Mouse (Mus musculus): Measurements from ENCODE around the gene Kcnj15. TPM values are rescaled to one million over a fixed set of nuclear protein-coding genes. Genes with fewer than 3 reads are reported as not detected.

The Kcnj15 gene
- polyA plus RNA-seq, 1 experiment: 0.22 TPM

DNA sequence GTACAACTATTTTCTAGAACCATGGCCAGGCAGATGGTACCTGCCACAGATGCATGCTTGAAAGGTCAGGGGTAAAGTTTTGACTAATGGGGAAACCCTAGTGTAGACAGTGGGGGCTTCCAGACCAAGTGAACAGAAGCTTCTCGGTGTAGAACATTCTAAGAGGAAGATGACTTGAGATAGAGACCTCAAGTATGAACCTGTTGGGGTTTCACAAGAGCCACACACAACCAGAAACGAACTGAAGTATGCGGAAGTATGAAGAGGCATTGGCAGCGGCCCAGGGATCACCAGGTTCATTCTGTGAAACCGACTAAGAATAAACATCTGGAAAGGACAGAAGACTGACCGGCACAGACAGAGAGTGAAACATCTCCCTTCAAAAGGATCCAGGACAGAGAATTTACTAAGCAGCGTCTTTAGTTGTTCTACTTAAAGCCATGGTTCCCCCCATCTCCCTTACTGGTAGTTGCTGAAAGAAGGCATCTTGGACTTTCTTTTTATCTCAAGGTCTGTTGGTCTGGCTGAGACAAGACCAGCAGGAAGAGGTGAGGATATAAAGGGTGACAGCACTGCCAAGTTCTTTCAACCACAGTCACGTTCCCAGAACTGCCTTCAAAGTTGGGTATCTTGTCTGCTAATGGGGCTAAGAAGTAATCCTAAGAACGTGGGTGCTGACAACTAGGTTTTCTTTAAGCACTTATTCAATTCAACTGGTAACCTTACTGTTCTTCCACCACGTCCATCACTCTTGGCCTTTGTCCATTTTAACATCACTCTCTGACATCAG, 18.6 kb downstream of the Kcnj15 start:
- TF ChIP-seq POLR2A (IDR thresholded peaks at IDR 0.05; ENCODE audit: borderline replicate concordance, extremely low read depth, insufficient read depth, insufficient read length, poor library complexity, severe bottlenecking): no peak
- no peak for TF ChIP-seq CTCF (IDR thresholded peaks at IDR 0.05; ENCODE audit: borderline replicate concordance, extremely low read depth, insufficient read depth, insufficient read length)
- no peak for DNase-seq (ENCODE audit: low read depth)

GRCm38 (mm10) chr16:95279015-95279414, 21.7 kb downstream of the Kcnj15 start:
- DNase-seq (ENCODE audit: low read depth): peak; percentile 40
- TF ChIP-seq CTCF (IDR thresholded peaks at IDR 0.05; ENCODE audit: borderline replicate concordance, extremely low read depth, insufficient read depth, insufficient read length): no peak
- no peak for TF ChIP-seq POLR2A (IDR thresholded peaks at IDR 0.05; ENCODE audit: borderline replicate concordance, extremely low read depth, insufficient read depth, insufficient read length, poor library complexity, severe bottlenecking)

- no peak for DNase-seq (ENCODE audit: low read depth)
- TF ChIP-seq POLR2A (IDR thresholded peaks at IDR 0.05; ENCODE audit: borderline replicate concordance, extremely low read depth, insufficient read depth, insufficient read length, poor library complexity, severe bottlenecking): no peak
- TF ChIP-seq CTCF (IDR thresholded peaks at IDR 0.05; ENCODE audit: borderline replicate concordance, extremely low read depth, insufficient read depth, insufficient read length): no peak
These were observed 23.0 kb downstream of the Kcnj15 start for GRCm38 (mm10) chr16:95280338-95280737.

DNA sequence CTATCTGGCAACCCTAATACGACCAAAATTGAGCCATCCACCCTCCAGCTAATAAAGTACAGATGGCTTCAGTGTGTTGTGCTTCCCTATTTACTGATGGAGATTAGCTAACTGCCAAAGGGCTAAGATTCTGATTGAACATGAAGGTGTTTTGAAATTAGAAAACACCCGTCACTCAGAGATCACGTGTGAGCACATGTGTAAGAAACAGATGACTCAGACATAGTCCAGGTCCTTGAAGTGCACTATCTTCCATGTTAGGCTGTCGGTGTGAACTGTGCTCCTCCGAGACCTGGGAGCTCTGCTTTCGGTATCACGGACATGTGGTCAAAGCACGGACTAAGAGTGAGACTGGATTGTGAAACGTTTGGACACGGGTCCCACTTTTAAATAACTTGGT, 26.0 kb downstream of the Kcnj15 start:
- no peak for TF ChIP-seq POLR2A (IDR thresholded peaks at IDR 0.05; ENCODE audit: borderline replicate concordance, extremely low read depth, insufficient read depth, insufficient read length, poor library complexity, severe bottlenecking)
- no peak for TF ChIP-seq CTCF (IDR thresholded peaks at IDR 0.05; ENCODE audit: borderline replicate concordance, extremely low read depth, insufficient read depth, insufficient read length)
- no peak for DNase-seq (ENCODE audit: low read depth)

- no peak for DNase-seq (ENCODE audit: low read depth)
These were observed 26.8 kb downstream of the Kcnj15 start for GRCm38 (mm10) chr16:95284085-95284727.

DNA sequence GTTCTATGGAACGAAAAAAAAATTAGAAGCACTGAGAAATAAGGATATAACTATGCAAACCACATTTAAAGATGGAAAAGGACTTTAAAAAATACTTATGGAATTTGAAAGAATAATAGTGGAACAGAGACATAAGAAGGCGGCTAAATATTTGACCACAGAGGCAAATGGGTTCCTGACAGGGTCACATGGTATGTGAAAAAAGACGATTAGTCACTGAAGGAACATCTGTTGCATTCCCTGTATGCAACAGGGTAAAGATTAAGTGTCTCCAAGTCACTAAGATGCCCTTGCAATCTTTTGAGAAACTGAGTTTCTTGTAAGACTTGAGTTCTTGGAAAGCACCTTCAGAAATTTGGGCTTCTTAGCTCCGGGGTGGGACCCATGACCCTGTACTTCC, 27.7 kb downstream of the Kcnj15 start:
- no peak for DNase-seq (ENCODE audit: low read depth)
- TF ChIP-seq POLR2A (IDR thresholded peaks at IDR 0.05; ENCODE audit: borderline replicate concordance, extremely low read depth, insufficient read depth, insufficient read length, poor library complexity, severe bottlenecking) (no peak), CTCF (IDR thresholded peaks at IDR 0.05; ENCODE audit: borderline replicate concordance, extremely low read depth, insufficient read depth, insufficient read length) (no peak)

More at GRCm38 (mm10) chr16:95284085-95284727, 26.8 kb downstream of the Kcnj15 start:
- TF ChIP-seq CTCF (IDR thresholded peaks at IDR 0.05; ENCODE audit: borderline replicate concordance, extremely low read depth, insufficient read depth, insufficient read length) (no peak), POLR2A (IDR thresholded peaks at IDR 0.05; ENCODE audit: borderline replicate concordance, extremely low read depth, insufficient read depth, insufficient read length, poor library complexity, severe bottlenecking) (no peak)

GRCm38 (mm10) chr16:95285767-95286166, 28.4 kb downstream of the Kcnj15 start:
- DNase-seq (ENCODE audit: low read depth): no peak
- TF ChIP-seq POLR2A (IDR thresholded peaks at IDR 0.05; ENCODE audit: borderline replicate concordance, extremely low read depth, insufficient read depth, insufficient read length, poor library complexity, severe bottlenecking) (no peak), CTCF (IDR thresholded peaks at IDR 0.05; ENCODE audit: borderline replicate concordance, extremely low read depth, insufficient read depth, insufficient read length) (no peak)

- no peak for TF ChIP-seq POLR2A (IDR thresholded peaks at IDR 0.05; ENCODE audit: borderline replicate concordance, extremely low read depth, insufficient read depth, insufficient read length, poor library complexity, severe bottlenecking)
- TF ChIP-seq CTCF (IDR thresholded peaks at IDR 0.05; ENCODE audit: borderline replicate concordance, extremely low read depth, insufficient read depth, insufficient read length): no peak
- DNase-seq (ENCODE audit: low read depth): no peak
These were observed 30.3 kb downstream of the Kcnj15 start for GRCm38 (mm10) chr16:95287656-95288055.

- TF ChIP-seq POLR2A (IDR thresholded peaks at IDR 0.05; ENCODE audit: borderline replicate concordance, extremely low read depth, insufficient read depth, insufficient read length, poor library complexity, severe bottlenecking) (no peak), CTCF (IDR thresholded peaks at IDR 0.05; ENCODE audit: borderline replicate concordance, extremely low read depth, insufficient read depth, insufficient read length) (no peak)
- DNase-seq (ENCODE audit: low read depth): no peak
These were observed 32.0 kb downstream of the Kcnj15 start for GRCm38 (mm10) chr16:95289375-95289774.

GRCm38 (mm10) chr16:95291450-95292101, 34.2 kb downstream of the Kcnj15 start:
- TF ChIP-seq POLR2A (IDR thresholded peaks at IDR 0.05; ENCODE audit: borderline replicate concordance, extremely low read depth, insufficient read depth, insufficient read length, poor library complexity, severe bottlenecking): no peak
- no peak for TF ChIP-seq CTCF (IDR thresholded peaks at IDR 0.05; ENCODE audit: borderline replicate concordance, extremely low read depth, insufficient read depth, insufficient read length)
- DNase-seq (ENCODE audit: low read depth): no peak

- TF ChIP-seq POLR2A (IDR thresholded peaks at IDR 0.05; ENCODE audit: borderline replicate concordance, extremely low read depth, insufficient read depth, insufficient read length, poor library complexity, severe bottlenecking): no peak
- TF ChIP-seq CTCF (IDR thresholded peaks at IDR 0.05; ENCODE audit: borderline replicate concordance, extremely low read depth, insufficient read depth, insufficient read length): no peak
- peak; percentile 4 for DNase-seq (ENCODE audit: low read depth)
These were observed 35.6 kb downstream of the Kcnj15 start for GRCm38 (mm10) chr16:95292843-95293505.

All from brain, embryonic 14.5 days (tissue).